Mouse (Mus musculus): ENCODE data around the gene Tgfbrap1. TPM values are rescaled to one million over a fixed set of nuclear protein-coding genes. Genes with fewer than 3 reads are reported as not detected.

Tgfbrap1 gene
- polyA plus RNA-seq, 1 experiment from 2014 or later, result 15.5 TPM

- H3K4me1 ChIP-seq, result no peaks in the 10 kb centered on the region
- H3K4me3 ChIP-seq (replicated peaks), result no peak overlapping the region
- no peak for ATAC-seq (ENCODE audit: low FRiP score)
- H3K27me3 ChIP-seq, result no peaks in the 10 kb centered on the region
- H3K9me3 ChIP-seq, result no peaks in the 10 kb centered on the region
- no peaks in the 10 kb centered on the region for H3K36me3 ChIP-seq (replicated peaks)
- WGBS, result 93% methylated on average over 9 of the region's 9 CpGs
- H3K9ac ChIP-seq, result no peak overlapping the region
- no peak overlapping the region for H3K27ac ChIP-seq
- H3K4me2 ChIP-seq, result no peak overlapping the region
Observed at GRCm38 (mm10) chr1:43131591-43131990, 33.2 kb upstream of the Tgfbrap1 start.

- H3K27me3 ChIP-seq, result no peaks in the 10 kb centered on the region
- H3K9ac ChIP-seq, result no peak overlapping the region
- no peaks in the 10 kb centered on the region for H3K36me3 ChIP-seq (replicated peaks)
- H3K4me2 ChIP-seq, result no peak overlapping the region
- H3K4me3 ChIP-seq (replicated peaks), result no peak overlapping the region
- H3K27ac ChIP-seq, result no peak overlapping the region
- H3K9me3 ChIP-seq, result no peaks in the 10 kb centered on the region
- no peaks in the 10 kb centered on the region for H3K4me1 ChIP-seq
- ATAC-seq (ENCODE audit: low FRiP score), result no peak
- WGBS, result 78% methylated on average over 5 of the region's 5 CpGs
Observed at GRCm38 (mm10) chr1:43130219-43130981, 32.0 kb upstream of the Tgfbrap1 start.

GRCm38 (mm10) chr1:43127820-43128610 is 29.6 kb upstream of the Tgfbrap1 start:
- Histone ChIP-seq H3K9ac (no peak overlapping the region), H3K27me3 (no peaks in the 10 kb centered on the region), H3K9me3 (no peaks in the 10 kb centered on the region), H3K27ac (no peak overlapping the region), H3K4me1 (no peaks in the 10 kb centered on the region), H3K4me3 (replicated peaks) (no peak overlapping the region), H3K36me3 (replicated peaks) (no peaks in the 10 kb centered on the region), H3K4me2 (no peak overlapping the region)
- ATAC-seq (ENCODE audit: low FRiP score), result no peak
- WGBS, result 74% methylated on average over 8 of the region's 8 CpGs

GRCm38 (mm10) chr1:43127196-43127595 is 28.8 kb upstream of the Tgfbrap1 start:
- H3K27me3 ChIP-seq, result no peaks in the 10 kb centered on the region
- no peak overlapping the region for H3K9ac ChIP-seq
- H3K4me3 ChIP-seq (replicated peaks), result no peak overlapping the region
- no peaks in the 10 kb centered on the region for H3K9me3 ChIP-seq
- no peaks in the 10 kb centered on the region for H3K4me1 ChIP-seq
- no peak overlapping the region for H3K4me2 ChIP-seq
- H3K36me3 ChIP-seq (replicated peaks), result no peaks in the 10 kb centered on the region
- H3K27ac ChIP-seq, result no peak overlapping the region
- no peak for ATAC-seq (ENCODE audit: low FRiP score)

GRCm38 (mm10) chr1:43124726-43125125 is 26.3 kb upstream of the Tgfbrap1 start:
- H3K4me1 ChIP-seq, result no peaks in the 10 kb centered on the region
- no peak overlapping the region for H3K4me2 ChIP-seq
- H3K27ac ChIP-seq, result no peak overlapping the region
- H3K36me3 ChIP-seq (replicated peaks), result no peaks in the 10 kb centered on the region; the same call in 1 of the 2 replicates
- no peaks in the 10 kb centered on the region for H3K9me3 ChIP-seq
- no peak overlapping the region for H3K9ac ChIP-seq
- H3K27me3 ChIP-seq, result no peaks in the 10 kb centered on the region
- 89% methylated on average over 4 of the region's 4 CpGs for WGBS
- no peak for ATAC-seq (ENCODE audit: low FRiP score)
- H3K4me3 ChIP-seq (replicated peaks), result no peak overlapping the region

GRCm38 (mm10) chr1:43122616-43123015 is 24.2 kb upstream of the Tgfbrap1 start:
- Histone ChIP-seq H3K36me3 (replicated peaks) (peaks cover 12% of the 10 kb centered on the region), H3K27me3 (no peaks in the 10 kb centered on the region), H3K4me2 (no peak overlapping the region), H3K4me1 (no peaks in the 10 kb centered on the region), H3K9me3 (no peaks in the 10 kb centered on the region), H3K4me3 (replicated peaks) (no peak overlapping the region), H3K9ac (no peak overlapping the region), H3K27ac (no peak overlapping the region)
- no peak for ATAC-seq (ENCODE audit: low FRiP score)
- WGBS, result 92% methylated on average over 2 of the region's 2 CpGs

GRCm38 (mm10) chr1:43120950-43121349 is 22.5 kb upstream of the Tgfbrap1 start:
- Histone ChIP-seq H3K27me3 (no peaks in the 10 kb centered on the region), H3K9ac (no peak overlapping the region), H3K9me3 (no peaks in the 10 kb centered on the region), H3K4me2 (no peak overlapping the region), H3K4me3 (replicated peaks) (no peak overlapping the region), H3K36me3 (replicated peaks) (peaks cover 23% of the 10 kb centered on the region), H3K4me1 (no peaks in the 10 kb centered on the region), H3K27ac (no peak overlapping the region)
- ATAC-seq (ENCODE audit: low FRiP score), result no peak
- 95% methylated on average over 5 of the region's 5 CpGs for WGBS

GRCm38 (mm10) chr1:43117435-43117834 is 19.0 kb upstream of the Tgfbrap1 start:
- H3K36me3 ChIP-seq (replicated peaks), result peaks cover 41% of the 10 kb centered on the region
- 95% methylated on average over 8 of the region's 8 CpGs for WGBS

GRCm38 (mm10) chr1:43112882-43113281 is 14.4 kb upstream of the Tgfbrap1 start:
- no peak overlapping the region for H3K27ac ChIP-seq
- no peak overlapping the region for H3K4me2 ChIP-seq
- no peak overlapping the region for H3K9ac ChIP-seq
- H3K4me3 ChIP-seq (replicated peaks), result no peak overlapping the region
- H3K9me3 ChIP-seq, result no peaks in the 10 kb centered on the region
- no peak for ATAC-seq (ENCODE audit: low FRiP score)
- no peaks in the 10 kb centered on the region for H3K27me3 ChIP-seq
- no peaks in the 10 kb centered on the region for H3K4me1 ChIP-seq
- H3K36me3 ChIP-seq (replicated peaks), result peaks cover 59% of the 10 kb centered on the region
- 87% methylated on average over 2 of the region's 2 CpGs for WGBS

More at GRCm38 (mm10) chr1:43117435-43117834, 19.0 kb upstream of the Tgfbrap1 start:
- no peak for ATAC-seq (ENCODE audit: low FRiP score)
- Histone ChIP-seq H3K27ac (no peak overlapping the region), H3K4me1 (no peaks in the 10 kb centered on the region), H3K9ac (no peak overlapping the region), H3K9me3 (no peaks in the 10 kb centered on the region), H3K4me2 (no peak overlapping the region), H3K4me3 (replicated peaks) (no peak overlapping the region), H3K27me3 (no peaks in the 10 kb centered on the region)

- no peak overlapping the region for H3K27ac ChIP-seq
- H3K36me3 ChIP-seq (replicated peaks), result peaks cover 60% of the 10 kb centered on the region
- H3K9ac ChIP-seq, result no peak overlapping the region
- no peak for ATAC-seq (ENCODE audit: low FRiP score)
- H3K4me1 ChIP-seq, result no peaks in the 10 kb centered on the region
- H3K9me3 ChIP-seq, result no peaks in the 10 kb centered on the region
- H3K27me3 ChIP-seq, result no peaks in the 10 kb centered on the region
- no peak overlapping the region for H3K4me2 ChIP-seq
- H3K4me3 ChIP-seq (replicated peaks), result no peak overlapping the region
- 49% methylated on average over 4 of the region's 4 CpGs for WGBS
Observed at GRCm38 (mm10) chr1:43110556-43110955, 12.1 kb upstream of the Tgfbrap1 start.

- 86% methylated on average over 2 of the region's 2 CpGs for WGBS
- Histone ChIP-seq H3K27ac (no peak overlapping the region), H3K9ac (no peak overlapping the region), H3K9me3 (no peaks in the 10 kb centered on the region), H3K27me3 (no peaks in the 10 kb centered on the region), H3K4me1 (no peaks in the 10 kb centered on the region), H3K36me3 (replicated peaks) (peaks cover 56% of the 10 kb centered on the region), H3K4me2 (no peak overlapping the region), H3K4me3 (replicated peaks) (no peak overlapping the region)
- no peak for ATAC-seq (ENCODE audit: low FRiP score)
Observed at GRCm38 (mm10) chr1:43108729-43109128, 10.3 kb upstream of the Tgfbrap1 start.

GRCm38 (mm10) chr1:43094206-43094605 is 4.2 kb downstream of the Tgfbrap1 start:
- H3K36me3 ChIP-seq (replicated peaks), result no peaks in the 10 kb centered on the region
- H3K4me1 ChIP-seq, result peaks cover 21% of the 10 kb centered on the region
- 73% methylated on average over 2 of the region's 2 CpGs for WGBS

More at GRCm38 (mm10) chr1:43094206-43094605, 4.2 kb downstream of the Tgfbrap1 start:
- Histone ChIP-seq H3K4me3 (replicated peaks) (no peak overlapping the region), H3K4me2 (no peak overlapping the region), H3K27me3 (no peaks in the 10 kb centered on the region), H3K27ac (no peak overlapping the region), H3K9ac (no peak overlapping the region), H3K9me3 (no peaks in the 10 kb centered on the region)
- no peak for ATAC-seq (ENCODE audit: low FRiP score)

Data from forebrain, embryonic 12.5 days (tissue).